Mouse (Mus musculus) kidney, adult 18-20 months (tissue): ENCODE data around the gene Pcdh7.
"Not testable (repeated sequence)": the region's sequence is repeated elsewhere in the genome, so short reads cannot be mapped to it uniquely, and the experiment has no call there.

Experiments used
- DNase-seq: peaks from one replicate; pipeline ENCODE4 v3.0.0; 2021

Gene Pcdh7

GRCm38 (mm10) chr5:57940457-57940856 is 222.7 kb downstream of the Pcdh7 start:
- no peak for DNase-seq

GRCm38 (mm10) chr5:57943176-57943575 is 225.4 kb downstream of the Pcdh7 start:
- DNase-seq = no peak

GRCm38 (mm10) chr5:57943611-57944010 is 225.8 kb downstream of the Pcdh7 start:
- DNase-seq = no peak

GRCm38 (mm10) chr5:57945419-57945818 is 227.7 kb downstream of the Pcdh7 start:
- no peak for DNase-seq

GRCm38 (mm10) chr5:57959317-57959716 is 241.6 kb downstream of the Pcdh7 start:
- DNase-seq = no peak

GRCm38 (mm10) chr5:57963792-57964191 is 246.0 kb downstream of the Pcdh7 start:
- no peak for DNase-seq

- DNase-seq = no peak
Observed at GRCm38 (mm10) chr5:57964201-57964600, 246.4 kb downstream of the Pcdh7 start.

- DNase-seq = no peak
Observed at GRCm38 (mm10) chr5:57993584-57993983, 275.8 kb downstream of the Pcdh7 start.

GRCm38 (mm10) chr5:58021331-58021730 is 303.6 kb downstream of the Pcdh7 start:
- no peak for DNase-seq

GRCm38 (mm10) chr5:58025123-58025522 is 307.4 kb downstream of the Pcdh7 start:
- DNase-seq = no peak

GRCm38 (mm10) chr5:58025759-58026158 is 308.0 kb downstream of the Pcdh7 start:
- DNase-seq = no peak

- no peak for DNase-seq
Observed at GRCm38 (mm10) chr5:58039875-58040274, 322.1 kb downstream of the Pcdh7 start.

- DNase-seq = no peak
Observed at GRCm38 (mm10) chr5:58044216-58044615, 326.4 kb downstream of the Pcdh7 start.

GRCm38 (mm10) chr5:58081054-58081453 is 363.3 kb downstream of the Pcdh7 start:
- DNase-seq = no peak

GRCm38 (mm10) chr5:58082230-58082629 is 364.5 kb downstream of the Pcdh7 start:
- DNase-seq = no peak

- DNase-seq = no peak
Observed at GRCm38 (mm10) chr5:58083056-58083455, 365.3 kb downstream of the Pcdh7 start.

GRCm38 (mm10) chr5:58083972-58084371 is 366.2 kb downstream of the Pcdh7 start:
- no peak for DNase-seq

- no peak for DNase-seq
Observed at GRCm38 (mm10) chr5:58108665-58109364, 391.0 kb downstream of the Pcdh7 start.

- no peak for DNase-seq
Observed at GRCm38 (mm10) chr5:58116096-58116495, 398.3 kb downstream of the Pcdh7 start.

- no peak for DNase-seq
Observed at GRCm38 (mm10) chr5:58117896-58118295, 400.1 kb downstream of the Pcdh7 start.

GRCm38 (mm10) chr5:58118930-58119611 is 401.3 kb downstream of the Pcdh7 start:
- DNase-seq = no peak

- no peak for DNase-seq
Observed at GRCm38 (mm10) chr5:58143897-58144296, 426.1 kb downstream of the Pcdh7 start.

- DNase-seq = no peak
Observed at GRCm38 (mm10) chr5:58153966-58154365, 436.2 kb downstream of the Pcdh7 start.

GRCm38 (mm10) chr5:58172218-58172617 is 454.5 kb downstream of the Pcdh7 start:
- no peak for DNase-seq

GRCm38 (mm10) chr5:58174335-58174734 is 456.6 kb downstream of the Pcdh7 start:
- DNase-seq = not testable (repeated sequence)
